Mouse (Mus musculus) midbrain, postnatal 0 days (tissue): ENCODE results near the gene Elfn2. TPM values are rescaled to one million over a fixed set of nuclear protein-coding genes. Genes with fewer than 3 reads are reported as not detected.
A peak's percentile ranks its signal among the peaks of the same experiment; 100 is the strongest.

ENCODE experiments used
- ATAC-seq: fragments of 200-750 bp; cut with Nextera tagmentation; 2 replicates; pipeline ENCODE4 v1.8.0; 2017; ENCODE audit warnings: moderate number of reproducible peaks, mild to moderate bottlenecking, moderate TSS enrichment, moderate library complexity; ENCODE audit not compliant: low FRiP score
- DNase-seq: peaks from one replicate; pipeline ENCODE4 v3.0.0-alpha.2; 2015; ENCODE audit warnings: low spot score
- H3K27ac ChIP-seq: fragments of 300-500 bp; sonication (generic); 2 replicates; pipeline ENCODE4 v1.5.1; 2014; ENCODE audit warnings: low read depth, mild to moderate bottlenecking, low read length, mixed read lengths
- H3K27me3 ChIP-seq: fragments of 300-500 bp; sonication (generic); 2 replicates; pipeline ENCODE4 v1.6.1; 2014; ENCODE audit warnings: low read length, control low read depth, mixed read lengths; ENCODE audit not compliant: insufficient read depth
- H3K36me3 ChIP-seq: fragments of 300-500 bp; sonication (generic); 2 replicates; pipeline ENCODE4 v1.6.1; 2014; ENCODE audit warnings: low read length, control low read depth, mixed read lengths; ENCODE audit not compliant: insufficient read depth
- H3K4me1 ChIP-seq: fragments of 300-500 bp; sonication (generic); 2 replicates; pipeline ENCODE4 v1.6.1; 2014; ENCODE audit warnings: mild to moderate bottlenecking, control low read depth, antibody characterized with exemption, low read length, mixed read lengths; ENCODE audit not compliant: insufficient read depth
- H3K4me2 ChIP-seq: fragments of 300-500 bp; sonication (generic); 2 replicates; pipeline ENCODE4 v1.6.1; 2014; ENCODE audit warnings: low read depth, mild to moderate bottlenecking, low read length, mixed read lengths; ENCODE audit not compliant: poor library complexity, severe bottlenecking
- H3K4me3 ChIP-seq: fragments of 300-500 bp; sonication (generic); 2 replicates; pipeline ENCODE4 v1.5.1; 2014; ENCODE audit warnings: low read depth, mild to moderate bottlenecking, low read length, moderate library complexity
- H3K9ac ChIP-seq: fragments of 300-500 bp; sonication (generic); replicated peaks from 2 replicates; pipeline ENCODE4 v1.6.1; 2014; ENCODE audit warnings: mild to moderate bottlenecking, low read length, moderate library complexity, mixed read lengths; ENCODE audit not compliant: poor library complexity, severe bottlenecking
- H3K9me3 ChIP-seq: fragments of 300-500 bp; sonication (generic); 2 replicates; pipeline ENCODE4 v1.6.1; 2016; ENCODE audit warnings: low read length, control low read depth
- CTCF ChIP-seq: IDR thresholded peaks from 2 replicates; pipeline ENCODE4 v1.5.1; 2016; ENCODE audit warnings: antibody characterized with exemption, mild to moderate bottlenecking
- WGBS: fragments of 180-500 bp; shearing (Covaris S2); extraction: QIAGEN DNeasy Blood & Tissue Kit; methylation state at CpG from one replicate; pipeline ENCODE4 v1.1.7; 2014; 5-methylcytosine and 5-hydroxymethylcytosine counted together
- polyA plus RNA-seq: library from polyadenylated mRNA; unstranded; fragments of >200 nt; fragmentation: Nextera tagmentation; extraction: Ambion mirVana; gene quantifications from 2 replicates; pipeline ENCODE4 v1.2.1, GENCODE M21; 2015
- total RNA-seq: library from RNA; depleted of rRNA; stranded (reverse); fragments of >200 nt; gene quantifications from 2 replicates; pipeline ENCODE4 v1.2.3, GENCODE M21; 2014

Gene Elfn2
- total and polyA plus RNA-seq, 2 experiments from 2014 or later = 10.2 to 52.1 TPM

DNA sequence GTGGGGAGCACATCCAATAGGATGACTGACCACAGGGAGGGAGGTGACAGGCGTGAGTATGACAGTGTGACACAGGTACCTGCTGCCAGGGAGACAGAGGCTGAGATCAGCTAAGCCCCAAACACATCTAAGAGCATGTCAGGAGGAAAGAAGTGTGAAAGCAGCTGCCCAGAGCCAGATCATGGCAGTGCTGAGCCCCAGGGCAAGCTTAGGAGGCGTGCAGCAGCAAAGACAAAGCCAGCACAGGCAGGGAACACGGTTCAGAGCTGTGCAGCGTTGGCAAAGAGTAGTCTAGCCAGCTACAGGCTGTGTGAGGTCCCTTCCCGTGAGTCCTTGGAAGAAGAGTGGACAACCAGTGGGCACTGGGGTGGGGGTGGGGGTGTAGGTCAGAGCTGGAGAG lies 40.9 kb downstream of the Elfn2 start:
- no peak overlapping the region for H3K4me2 ChIP-seq
- peaks cover 13% of the 10 kb centered on the region for H3K36me3 ChIP-seq
- no peak for TF ChIP-seq CTCF
- 0 out of 2 replicates have a peak, but pooled peaks cover 4% of the 10 kb centered on the region for H3K4me1 ChIP-seq
- DNase-seq (no peak), ATAC-seq (no peak)
- no peak overlapping the region for H3K4me3 ChIP-seq
- no peak overlapping the region for H3K9ac ChIP-seq
- WGBS = 38% methylated on average over 5 of the region's 5 CpGs
- no peak overlapping the region for H3K27ac ChIP-seq
- no peaks in the 10 kb centered on the region; the same call in 1 of the 2 replicates for H3K27me3 ChIP-seq
- H3K9me3 ChIP-seq = no peaks in the 10 kb centered on the region

DNA sequence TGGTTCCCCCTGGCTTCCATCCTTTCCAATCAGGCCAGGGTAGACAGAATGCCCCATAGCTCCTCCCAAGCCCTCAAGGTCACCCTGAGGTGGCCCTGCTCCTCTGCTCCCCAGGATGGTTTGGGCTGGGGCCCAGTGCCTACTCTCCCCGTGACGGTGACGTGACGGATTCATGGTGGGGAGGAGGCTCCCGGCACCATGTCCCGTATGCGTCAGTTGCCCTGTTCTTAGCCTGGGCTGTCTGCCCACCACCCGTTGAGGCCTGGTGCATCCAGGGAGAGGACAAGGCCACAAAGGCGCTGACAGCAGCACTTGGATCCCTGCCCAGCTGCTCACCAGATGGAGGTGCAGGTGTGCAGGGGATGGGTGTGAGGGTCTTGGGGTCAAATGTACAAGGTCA lies 41.6 kb downstream of the Elfn2 start:
- DNase-seq (peak; percentile 34), ATAC-seq (no peak)
- H3K36me3 ChIP-seq = peaks cover 20% of the 10 kb centered on the region
- TF ChIP-seq CTCF = no peak
- no peak overlapping the region; the same call in 1 of the 2 replicates for H3K27ac ChIP-seq
- H3K4me1 ChIP-seq = 0 out of 2 replicates have a peak, but pooled peaks cover 4% of the 10 kb centered on the region
- no peaks in the 10 kb centered on the region; the same call in 1 of the 2 replicates for H3K27me3 ChIP-seq
- WGBS = 73% methylated on average over 9 of the region's 9 CpGs
- H3K4me3 ChIP-seq = no peak overlapping the region
- no peaks in the 10 kb centered on the region for H3K9me3 ChIP-seq
- H3K4me2 ChIP-seq = no peak overlapping the region
- H3K9ac ChIP-seq = no peak overlapping the region

DNA sequence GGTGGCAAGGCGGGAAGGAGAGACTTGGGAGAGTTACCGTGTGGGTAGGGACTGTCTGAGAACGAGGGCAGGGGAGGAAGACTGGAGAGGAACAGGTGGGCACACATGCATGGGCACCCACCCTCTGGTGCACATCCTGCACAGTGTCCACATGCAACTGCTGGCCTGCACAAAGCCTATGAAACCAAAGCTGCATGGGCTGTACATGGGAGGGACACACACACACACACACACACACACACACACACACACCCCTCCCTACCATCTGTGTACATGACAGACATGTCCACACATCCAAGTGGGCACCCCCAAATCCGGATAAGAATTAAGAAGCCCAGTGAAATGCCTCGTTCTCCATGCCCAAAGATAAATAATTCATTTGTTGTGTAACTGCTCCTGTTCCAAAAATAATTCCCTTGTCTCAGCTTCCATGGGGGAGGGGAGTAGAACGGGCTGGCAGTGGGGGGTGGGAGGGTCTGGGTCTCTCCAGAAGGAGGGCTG lies 43.6 kb downstream of the Elfn2 start:
- no peak overlapping the region for H3K4me2 ChIP-seq
- no peak for TF ChIP-seq CTCF
- peaks cover 27% of the 10 kb centered on the region for H3K36me3 ChIP-seq
- no peaks in the 10 kb centered on the region for H3K9me3 ChIP-seq
- no peaks in the 10 kb centered on the region; the same call in 1 of the 2 replicates for H3K27me3 ChIP-seq
- H3K27ac ChIP-seq = no peak overlapping the region
- H3K4me1 ChIP-seq = peaks cover 11% of the 10 kb centered on the region
- no peak overlapping the region for H3K4me3 ChIP-seq
- no peak for DNase-seq
- no peak for ATAC-seq
- WGBS = 47% methylated on average over 6 of the region's 6 CpGs
- H3K9ac ChIP-seq = no peak overlapping the region

DNA sequence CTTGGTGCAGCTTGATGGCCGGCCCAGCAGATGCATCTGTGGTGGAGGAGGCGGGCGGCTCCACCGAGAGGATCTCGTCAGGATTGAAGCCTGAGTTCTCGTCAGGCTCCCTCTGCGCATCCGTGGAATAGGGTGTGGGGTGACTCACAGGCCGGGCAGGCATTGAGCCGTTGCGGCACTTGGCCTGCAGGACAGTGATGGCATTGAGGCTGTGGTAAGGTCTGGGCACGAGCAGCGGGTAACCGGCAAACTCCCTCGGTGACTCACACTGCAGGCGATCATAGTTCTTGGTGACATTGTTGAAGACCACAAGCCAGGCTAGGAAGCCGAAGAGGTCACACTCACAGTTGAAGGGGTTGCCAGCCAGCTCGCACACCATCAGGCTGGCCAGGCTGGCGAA lies 45.1 kb downstream of the Elfn2 start:
- no peaks in the 10 kb centered on the region for H3K9me3 ChIP-seq
- no peak overlapping the region for H3K27ac ChIP-seq
- DNase-seq (no peak), ATAC-seq (no peak)
- peaks cover 30% of the 10 kb centered on the region for H3K36me3 ChIP-seq
- H3K4me2 ChIP-seq = no peak overlapping the region
- no peak overlapping the region for H3K4me3 ChIP-seq
- H3K4me1 ChIP-seq = peaks cover 15% of the 10 kb centered on the region
- 85% methylated on average over 19 of the region's 19 CpGs for WGBS
- no peak for TF ChIP-seq CTCF
- H3K27me3 ChIP-seq = no peaks in the 10 kb centered on the region; the same call in 1 of the 2 replicates
- H3K9ac ChIP-seq = no peak overlapping the region

- Histone ChIP-seq H3K4me3 (no peak overlapping the region), H3K27me3 (no peaks in the 10 kb centered on the region; the same call in 1 of the 2 replicates), H3K36me3 (peaks cover 30% of the 10 kb centered on the region), H3K9me3 (no peaks in the 10 kb centered on the region), H3K4me1 (peaks cover 14% of the 10 kb centered on the region), H3K4me2 (no peak overlapping the region), H3K9ac (no peak overlapping the region), H3K27ac (no peak overlapping the region)
- 21% methylated on average over 5 of the region's 5 CpGs for WGBS
- DNase-seq = peak; percentile 88
- TF ChIP-seq CTCF = no peak; the same call in 1 of the 2 replicates
- ATAC-seq = peak; percentile 29; the same call in 1 of the 2 replicates
These were observed 48.2 kb downstream of the Elfn2 start for GRCm38 (mm10) chr15:78670341-78670740.

DNA sequence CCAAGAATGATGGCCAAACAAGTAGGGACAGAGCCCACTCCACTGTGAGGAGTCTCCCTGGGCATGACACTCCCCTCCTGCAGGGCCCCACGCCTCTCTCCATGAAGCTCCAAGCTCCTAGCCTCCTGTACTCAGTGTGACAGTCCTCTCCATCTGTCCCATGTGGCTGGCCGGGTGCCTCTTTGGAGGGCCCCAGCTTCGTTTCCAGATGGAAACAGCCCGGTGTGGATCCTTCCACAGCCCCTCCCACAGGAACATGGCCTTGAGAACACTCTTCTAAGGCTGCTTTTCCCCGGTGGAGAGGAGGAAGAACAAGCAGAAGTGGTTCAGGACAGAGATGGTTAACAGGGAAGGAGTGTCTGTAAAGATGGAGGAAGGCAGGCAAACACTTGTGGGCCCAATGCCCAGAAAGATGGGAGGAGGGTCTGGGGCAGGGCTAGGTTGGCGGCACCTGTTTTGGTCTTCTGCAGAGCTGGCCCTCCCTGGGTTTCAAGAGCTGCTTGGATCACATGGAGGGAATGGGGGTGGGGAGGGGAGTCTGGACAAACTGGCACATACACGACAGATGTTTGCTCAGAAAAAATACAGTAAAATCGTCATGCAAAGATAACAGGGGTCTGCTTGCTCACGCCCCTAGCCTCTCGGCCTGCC lies 49.2 kb downstream of the Elfn2 start:
- H3K4me2 ChIP-seq = no peak overlapping the region
- no peak overlapping the region for H3K27ac ChIP-seq
- no peak for TF ChIP-seq CTCF
- no peaks in the 10 kb centered on the region; the same call in 1 of the 2 replicates for H3K27me3 ChIP-seq
- H3K4me1 ChIP-seq = peaks cover 12% of the 10 kb centered on the region
- ATAC-seq = no peak
- H3K4me3 ChIP-seq = no peak overlapping the region
- H3K9me3 ChIP-seq = no peaks in the 10 kb centered on the region
- no peak overlapping the region for H3K9ac ChIP-seq
- peaks cover 30% of the 10 kb centered on the region for H3K36me3 ChIP-seq
- 68% methylated on average over 10 of the region's 10 CpGs for WGBS
- DNase-seq = peak; percentile 30
